Mouse (Mus musculus) brain, embryonic 18.5 days (tissue): Measurements from ENCODE around the gene Mamdc2.

Source experiments
- DNase-seq: peaks from one replicate; pipeline ENCODE4 v3.0.0-alpha.2; 2012; ENCODE audit warnings: low read depth, low spot score

Gene Mamdc2

DNA sequence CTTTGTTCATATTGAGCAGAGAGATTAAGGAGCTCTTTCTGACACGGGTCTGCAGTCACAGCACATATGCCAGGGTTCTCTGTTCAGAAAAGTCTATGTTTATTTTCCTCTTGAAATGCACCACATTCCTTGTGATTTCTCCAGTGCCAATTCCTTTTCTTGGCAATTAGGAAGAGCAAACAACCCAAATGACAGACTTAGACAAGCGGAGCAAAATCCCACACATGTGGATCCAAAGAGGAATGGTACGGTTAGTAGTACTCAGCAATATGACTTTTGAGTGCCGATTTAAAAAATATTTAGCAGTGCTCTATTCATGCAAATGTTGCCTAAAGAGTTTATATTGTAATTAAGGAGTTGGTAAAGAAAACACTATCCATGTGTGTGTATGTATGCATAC is 87.7 kb downstream of the Mamdc2 start:
- peak; percentile 20 for DNase-seq

DNA sequence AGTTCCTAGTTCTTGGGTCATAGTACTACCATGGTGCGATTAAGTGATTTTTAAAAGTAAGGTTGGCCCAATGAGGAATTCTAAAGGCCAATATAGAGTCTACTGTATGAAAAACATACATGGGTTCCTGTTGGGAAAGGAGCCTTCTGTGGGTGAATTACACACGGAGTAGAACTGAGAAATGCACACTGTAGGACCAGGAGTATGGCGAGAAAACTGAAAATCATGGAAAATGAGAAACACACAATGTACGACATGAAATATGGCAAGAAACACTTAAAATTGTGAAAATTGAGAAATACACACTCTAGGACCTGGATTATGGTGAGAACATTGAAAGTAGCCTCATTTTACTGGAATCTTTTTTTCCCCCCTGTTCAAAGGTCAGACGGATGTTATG is 91.0 kb downstream of the Mamdc2 start:
- DNase-seq: no peak

DNA sequence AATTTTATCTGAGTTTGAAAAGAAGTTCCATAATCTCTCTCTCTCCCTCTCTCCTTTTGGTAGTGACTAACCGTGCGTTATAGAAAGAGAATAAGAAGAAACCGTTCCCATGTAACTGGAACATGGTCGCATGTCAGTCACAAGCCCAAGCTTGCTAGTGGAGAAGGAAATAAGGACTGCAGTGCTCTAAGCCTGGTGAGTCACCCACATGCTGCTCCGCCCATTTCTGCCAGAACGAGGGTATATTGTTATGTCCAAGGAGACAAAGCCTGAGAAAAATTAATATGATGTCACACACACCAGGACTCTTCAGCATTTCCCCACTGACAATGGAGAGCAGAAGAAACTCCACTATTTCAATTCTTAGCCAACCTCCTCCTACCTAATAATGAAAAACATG is 93.5 kb downstream of the Mamdc2 start:
- no peak for DNase-seq

DNA sequence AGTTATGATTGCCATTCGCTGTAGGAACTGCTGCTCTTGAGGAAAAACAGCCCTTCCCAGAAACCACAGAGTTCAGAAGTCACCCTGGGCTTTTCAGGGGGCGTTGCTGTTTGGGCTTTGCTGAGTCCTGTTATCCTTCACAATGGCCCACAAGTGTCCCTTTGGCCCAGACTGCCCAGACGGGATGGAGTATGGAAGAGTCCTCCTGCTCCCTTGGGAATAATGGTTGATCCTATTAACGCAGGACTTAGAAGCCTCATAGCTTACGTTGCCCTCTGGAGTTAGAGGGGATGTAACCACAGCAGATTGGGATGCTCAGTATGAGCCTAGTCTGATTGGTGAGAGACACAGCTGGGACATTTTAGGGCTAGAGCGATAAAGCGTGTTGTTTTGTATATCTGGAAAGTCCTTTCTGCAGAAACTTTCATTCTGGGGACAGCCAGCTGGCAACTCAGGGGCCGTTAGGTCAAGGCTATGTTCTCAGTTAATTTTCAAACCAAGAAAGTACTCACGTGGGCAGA is 94.3 kb downstream of the Mamdc2 start:
- DNase-seq: no peak

DNA sequence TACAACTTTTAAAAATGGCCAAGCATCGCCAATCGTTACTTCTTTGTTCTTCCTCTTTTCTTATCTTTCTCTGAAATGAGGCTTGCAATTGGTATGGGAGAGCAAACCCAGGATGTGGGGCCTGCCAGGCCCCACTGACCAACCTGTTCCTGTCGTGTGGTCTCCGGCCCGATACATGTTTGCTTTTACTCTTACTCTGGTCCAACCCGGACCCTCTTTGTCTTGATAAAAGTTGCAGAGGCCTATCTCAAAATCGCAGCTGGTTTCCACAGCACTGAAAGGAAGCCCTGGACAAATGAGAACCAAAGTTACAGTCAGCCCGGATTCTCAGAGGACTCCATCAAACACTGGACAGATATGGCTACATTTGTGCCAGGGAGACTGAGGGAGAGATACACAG is 95.1 kb downstream of the Mamdc2 start:
- no peak for DNase-seq

DNA sequence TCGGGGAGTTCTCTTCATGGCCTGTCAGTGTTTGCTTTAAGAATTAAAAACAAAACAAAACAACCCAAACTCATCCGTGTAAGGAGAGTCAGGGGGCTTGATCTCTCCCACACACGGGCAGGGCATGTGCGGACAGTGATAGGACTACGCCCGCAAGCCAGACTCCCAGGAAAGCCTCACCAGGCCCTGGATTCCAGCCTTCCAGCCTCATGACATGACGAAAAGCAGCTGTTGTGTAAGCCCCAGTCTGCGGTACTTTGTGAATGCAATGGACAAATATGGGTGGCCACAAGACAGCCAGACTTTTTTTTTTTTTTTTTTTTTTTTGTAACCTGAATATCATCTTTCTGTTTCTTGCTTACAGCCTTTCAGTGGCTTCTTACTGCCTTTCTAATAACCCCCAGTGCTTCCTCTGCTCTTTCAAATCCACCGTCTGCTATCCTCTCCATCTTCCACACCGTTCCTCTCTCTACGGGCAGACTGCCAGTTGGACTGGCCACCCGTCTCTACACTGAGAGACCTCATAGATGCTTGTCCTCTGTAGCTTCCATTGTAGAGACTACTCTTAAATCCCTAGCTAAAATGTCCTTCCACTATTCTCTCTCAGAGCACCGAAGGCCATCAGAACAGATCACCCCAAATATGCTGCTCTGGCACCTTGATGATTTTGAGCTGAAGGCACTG is 96.3 kb downstream of the Mamdc2 start:
- no peak for DNase-seq

DNA sequence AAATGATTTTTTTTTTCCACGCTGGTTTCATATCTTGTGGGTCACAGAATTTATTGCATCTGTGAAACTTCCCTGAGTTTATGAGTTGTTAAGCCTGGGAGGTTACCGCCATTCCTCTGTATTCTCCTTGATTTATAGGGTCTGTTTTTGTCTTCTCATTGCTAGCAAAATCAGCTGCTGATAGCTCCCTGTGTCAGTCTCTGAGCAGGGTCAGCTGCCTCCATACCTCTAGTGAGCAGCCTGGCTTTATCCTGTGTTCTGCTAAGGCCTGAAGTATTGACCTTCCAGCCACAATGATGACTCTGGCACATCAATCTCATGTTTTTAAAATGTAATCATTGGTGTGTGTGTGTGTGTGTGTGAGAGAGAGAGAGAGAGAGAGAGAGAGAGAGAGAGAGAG is 98.3 kb downstream of the Mamdc2 start:
- DNase-seq: no peak

DNA sequence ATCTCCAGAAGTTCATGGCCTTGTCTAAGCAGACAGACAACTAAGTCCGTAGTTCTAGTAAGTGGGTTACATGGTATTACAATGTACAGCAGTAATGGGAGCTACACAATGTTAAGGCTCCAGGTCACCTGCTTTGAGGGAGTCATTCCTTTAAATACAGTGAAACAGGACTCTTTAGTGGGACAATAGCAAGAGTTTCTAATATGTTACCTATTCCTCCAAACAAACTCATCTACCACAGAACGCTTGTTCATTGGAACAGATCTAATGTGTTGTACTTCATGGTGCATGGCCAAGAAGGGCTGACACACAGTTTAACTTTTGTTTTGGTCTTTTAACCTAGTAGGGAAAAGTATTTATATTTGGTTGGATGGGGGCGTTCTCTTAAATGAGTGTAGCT is 105.5 kb downstream of the Mamdc2 start:
- no peak for DNase-seq

DNA sequence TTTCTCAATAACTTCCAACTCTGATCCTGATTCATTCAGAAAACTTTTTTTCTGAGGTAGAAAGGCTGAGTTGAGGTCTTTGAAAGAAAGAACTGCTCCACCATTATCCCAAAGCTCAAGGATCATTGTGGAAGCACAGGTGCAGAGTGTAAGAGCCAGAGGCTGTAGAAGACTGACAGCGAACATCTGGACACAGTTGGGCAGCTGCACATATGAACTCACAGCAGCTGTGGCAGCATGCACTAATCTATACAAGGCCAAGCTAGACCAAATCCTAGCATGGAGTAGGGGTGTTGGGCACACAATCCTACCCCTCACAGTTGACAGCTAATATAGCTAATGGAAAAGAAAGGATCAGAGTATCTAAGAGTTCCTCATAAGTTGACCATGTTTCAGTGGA is 115.4 kb downstream of the Mamdc2 start:
- no peak for DNase-seq

DNA sequence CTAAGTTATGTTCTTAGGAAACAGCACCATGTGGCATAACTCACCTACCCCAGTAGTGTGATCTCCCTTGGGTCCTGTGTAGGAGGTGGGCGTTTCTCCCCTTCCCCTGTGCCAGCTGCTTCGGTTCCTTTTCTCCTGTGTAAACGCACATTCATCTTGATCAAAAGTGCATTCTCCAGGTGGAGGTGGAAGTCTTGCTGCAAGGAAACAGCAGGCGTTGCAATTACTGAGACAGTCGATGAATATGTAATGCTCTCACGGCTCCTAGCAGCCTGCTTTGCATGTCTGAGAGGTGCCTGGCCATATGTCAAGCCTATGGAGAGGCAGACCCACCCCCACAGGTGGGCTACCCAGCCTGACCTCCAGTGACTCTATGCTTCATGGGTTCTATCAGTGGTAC is 117.4 kb downstream of the Mamdc2 start:
- DNase-seq: no peak

DNA sequence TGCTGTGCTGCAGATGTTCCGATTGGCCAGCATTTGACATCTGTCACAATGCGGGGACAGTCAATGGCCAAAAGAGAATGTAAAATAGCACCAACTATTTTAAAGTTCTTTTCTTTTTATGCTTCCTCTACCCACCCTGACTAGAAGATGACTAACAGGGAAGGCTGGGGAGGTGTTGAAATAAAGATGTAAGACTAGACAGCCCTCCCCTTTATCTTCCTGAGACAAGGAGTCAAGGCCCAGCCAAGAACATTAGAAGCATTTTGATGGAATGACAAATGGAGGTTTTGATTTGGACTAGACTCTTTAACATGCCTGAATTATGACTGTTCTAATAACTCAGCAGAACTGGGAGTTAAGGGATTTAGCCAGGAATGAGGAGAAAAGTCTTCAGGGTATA is 118.9 kb downstream of the Mamdc2 start:
- no peak for DNase-seq

DNA sequence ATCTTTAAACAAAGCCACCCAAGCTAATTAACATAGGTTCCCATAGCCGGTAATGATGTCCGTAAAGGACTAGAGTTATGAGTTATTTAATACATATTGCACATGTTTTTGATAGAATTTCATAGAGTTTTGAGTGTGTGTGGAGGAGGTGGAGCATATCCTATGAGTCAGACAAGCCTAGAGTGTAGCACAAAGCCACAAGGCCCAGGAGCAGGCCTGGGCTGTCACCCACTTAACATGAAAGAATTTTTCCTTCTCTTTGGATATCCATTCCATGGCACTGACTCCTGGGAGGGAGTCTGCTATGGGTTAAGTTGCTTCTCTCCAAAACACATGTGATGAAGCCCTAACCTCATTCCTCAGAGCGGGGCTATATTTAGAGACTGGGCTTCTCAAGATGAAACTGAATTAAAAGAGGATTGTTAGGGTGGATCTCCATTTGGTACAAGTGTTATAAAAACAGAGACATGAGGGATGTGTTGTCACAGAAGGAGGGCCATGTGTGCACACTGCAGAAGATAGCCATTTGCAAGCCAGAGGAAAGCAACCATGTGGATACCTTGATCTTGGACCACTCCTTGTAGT is 121.1 kb downstream of the Mamdc2 start:
- no peak for DNase-seq

DNA sequence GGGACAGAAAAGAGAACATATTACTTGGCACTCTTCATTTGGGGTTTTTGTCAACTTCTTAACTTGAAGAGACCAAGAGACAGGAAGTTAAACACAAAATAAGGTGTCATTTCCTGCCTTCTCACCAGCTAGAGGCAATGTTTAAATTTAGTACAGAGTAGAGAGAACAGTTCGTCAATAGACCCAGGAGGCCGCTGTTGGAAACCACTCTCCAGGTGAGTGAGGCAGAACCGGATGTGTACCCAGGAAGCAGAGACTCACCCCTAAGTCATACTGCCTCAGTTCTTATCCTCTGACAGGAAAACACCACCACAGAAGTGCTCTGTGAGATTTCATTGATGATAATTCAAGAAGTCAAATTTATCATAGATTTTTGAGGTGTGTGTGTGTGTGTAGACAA is 125.1 kb downstream of the Mamdc2 start:
- DNase-seq: no peak

DNA sequence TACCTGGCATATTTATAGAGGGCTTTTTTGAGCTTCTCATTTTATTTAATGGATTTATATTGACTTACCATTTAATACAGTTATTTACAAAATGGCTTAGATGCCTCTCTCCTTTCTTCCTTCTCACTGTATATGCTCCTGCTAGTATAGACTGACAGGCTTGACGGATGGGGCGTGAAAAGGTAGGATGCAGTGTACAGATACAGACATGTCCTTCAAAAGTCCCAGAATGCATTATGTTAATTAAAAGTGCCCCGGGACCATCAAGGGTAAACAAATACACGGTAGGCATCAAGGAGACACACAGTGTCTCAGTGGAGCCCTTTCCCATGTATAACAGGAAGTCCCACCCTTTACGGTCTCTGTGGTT is 130.3 kb downstream of the Mamdc2 start:
- no peak for DNase-seq

DNA sequence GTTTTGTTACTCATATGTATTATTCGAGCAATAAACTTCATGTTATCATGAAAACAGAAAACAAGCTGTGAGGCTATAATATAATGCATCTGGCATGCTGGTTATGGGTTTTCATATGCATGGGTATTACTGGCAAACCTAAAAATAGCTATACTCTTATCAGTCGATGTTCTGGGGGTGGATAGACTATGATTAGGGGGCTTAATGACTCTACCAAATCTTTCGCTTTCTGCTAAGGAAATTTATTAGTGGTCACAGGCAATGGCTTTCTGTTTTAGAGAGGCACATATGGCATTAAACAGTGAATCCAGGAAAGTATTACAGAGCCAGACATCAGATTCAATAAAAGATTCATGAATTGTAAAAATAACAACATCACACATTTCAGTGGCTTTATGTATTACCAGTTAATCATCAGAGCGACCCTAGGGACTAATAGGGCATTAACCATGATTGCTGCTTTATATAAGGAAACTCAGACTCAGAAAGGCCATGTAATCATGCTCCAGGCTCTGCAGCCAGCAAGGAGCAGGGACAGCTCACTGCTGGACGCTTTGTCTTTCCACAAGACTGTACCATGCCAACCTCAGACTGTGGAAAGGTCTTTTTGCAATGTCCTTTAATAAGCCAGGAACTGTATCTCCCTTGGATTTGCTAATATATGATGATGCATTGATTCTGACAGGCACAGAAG is 130.8 kb downstream of the Mamdc2 start:
- DNase-seq: no peak

DNA sequence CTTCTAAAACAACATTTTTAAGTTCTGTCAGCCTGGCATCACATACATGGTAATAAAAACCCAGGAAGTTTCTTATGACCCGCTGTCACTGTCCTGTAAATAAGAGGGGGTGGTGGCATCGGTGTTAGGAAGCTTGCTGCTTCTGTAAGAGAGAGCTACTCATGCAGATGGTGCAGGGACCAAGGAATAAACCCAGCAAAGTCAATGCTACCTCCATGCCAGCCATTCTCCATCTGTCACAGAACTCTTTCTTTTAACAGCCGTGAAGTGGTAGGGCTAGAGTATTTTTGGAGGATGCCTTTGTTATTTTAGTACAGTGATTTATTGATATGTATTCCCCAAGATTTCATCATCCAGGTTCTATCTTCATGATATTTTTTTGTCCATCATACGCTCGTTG is 131.4 kb downstream of the Mamdc2 start:
- DNase-seq: no peak

DNA sequence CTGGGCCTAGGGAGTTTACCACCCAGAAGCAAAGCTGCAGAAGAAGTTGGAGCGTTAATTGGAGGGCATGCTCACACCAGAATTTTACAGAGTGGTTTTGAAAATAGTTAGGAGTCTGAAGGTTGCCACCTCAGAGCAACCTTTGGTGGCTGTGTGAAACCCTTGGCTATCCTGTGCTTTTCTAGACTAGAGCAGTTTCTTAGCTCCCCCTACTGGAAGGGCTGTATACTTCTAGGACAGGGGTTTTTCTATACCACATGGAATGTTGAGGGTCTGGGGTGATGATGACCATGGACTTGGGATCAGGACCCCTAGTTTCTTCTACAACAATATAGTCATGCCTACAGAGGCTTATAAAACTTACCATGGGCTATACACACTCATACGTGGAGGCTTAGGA is 138.3 kb downstream of the Mamdc2 start:
- DNase-seq: no peak

DNA sequence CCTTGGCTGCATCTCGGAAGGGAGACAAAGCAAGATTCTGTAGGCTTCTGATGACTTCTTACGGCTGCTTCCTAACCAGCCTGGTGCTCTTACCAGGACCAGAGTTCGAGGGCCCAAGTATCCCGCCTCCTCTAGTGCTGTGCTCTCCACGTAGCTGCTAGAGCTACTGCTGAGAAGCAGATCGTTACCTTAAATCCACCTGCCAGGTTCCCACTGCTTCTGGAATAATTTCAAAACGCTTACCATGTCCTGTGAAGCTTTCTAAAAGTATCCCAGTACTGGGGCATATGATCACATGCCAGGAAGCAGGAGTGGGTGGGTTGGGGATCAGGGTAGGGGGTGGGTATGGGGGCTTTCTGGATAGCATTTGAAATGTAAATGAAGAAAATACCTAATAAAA is 141.6 kb downstream of the Mamdc2 start:
- no peak for DNase-seq

DNA sequence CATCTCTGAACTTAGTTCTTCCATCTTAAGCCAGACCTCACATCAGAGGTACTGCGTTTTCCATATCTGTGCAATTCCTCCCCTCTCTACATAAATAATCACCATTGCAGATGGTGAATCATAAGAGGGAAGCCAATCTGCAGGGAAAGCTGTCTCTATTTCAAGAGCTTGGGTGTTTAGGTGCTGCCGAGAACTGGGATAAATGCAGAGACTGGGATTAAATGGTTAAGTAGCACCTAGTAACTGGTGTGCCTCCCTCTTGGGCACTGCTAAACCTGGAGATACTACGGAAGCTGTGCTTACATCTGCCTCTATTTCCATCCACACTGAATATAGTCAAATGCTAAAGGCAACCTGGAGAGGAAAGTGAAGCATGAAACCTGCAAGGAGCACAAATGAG is 148.3 kb downstream of the Mamdc2 start:
- DNase-seq: no peak

DNA sequence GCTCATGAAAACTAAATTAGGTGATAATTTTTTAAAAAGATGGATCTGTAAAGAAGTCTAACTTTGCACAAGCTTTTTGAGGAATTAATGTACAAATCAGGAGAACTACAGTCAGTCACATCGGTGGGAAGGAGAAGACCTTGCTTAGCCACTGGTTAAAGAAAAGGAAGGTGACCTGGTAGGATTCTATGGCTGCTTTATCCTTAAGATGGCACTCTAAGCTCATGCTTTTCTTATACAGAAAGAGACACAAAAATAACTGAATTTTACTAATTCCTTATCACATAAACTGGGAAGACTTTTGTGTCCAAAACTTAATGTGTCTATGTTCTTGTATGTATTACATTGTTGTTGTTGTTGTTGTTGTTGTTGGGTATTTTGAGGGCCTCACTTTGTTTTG is 149.3 kb downstream of the Mamdc2 start:
- DNase-seq: no peak

DNA sequence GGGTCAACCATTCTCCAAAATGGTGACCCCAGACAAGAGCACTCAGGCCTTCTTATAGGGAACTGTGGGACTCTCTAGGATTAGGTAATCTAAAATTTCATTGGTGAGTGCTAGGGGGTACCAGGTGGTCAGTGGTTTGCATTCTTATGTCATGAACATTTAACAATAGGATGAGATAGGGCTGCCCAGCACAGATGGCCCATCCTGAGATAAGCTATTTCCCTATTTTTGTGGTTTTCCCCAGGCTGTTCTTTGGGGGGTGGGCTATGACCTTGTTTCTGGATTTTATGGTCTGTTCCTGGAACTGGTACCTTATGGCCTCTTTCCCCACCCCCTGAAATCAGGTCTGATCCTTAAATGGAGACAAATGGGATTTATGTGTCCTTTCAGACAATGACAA is 151.1 kb downstream of the Mamdc2 start:
- DNase-seq: no peak

DNA sequence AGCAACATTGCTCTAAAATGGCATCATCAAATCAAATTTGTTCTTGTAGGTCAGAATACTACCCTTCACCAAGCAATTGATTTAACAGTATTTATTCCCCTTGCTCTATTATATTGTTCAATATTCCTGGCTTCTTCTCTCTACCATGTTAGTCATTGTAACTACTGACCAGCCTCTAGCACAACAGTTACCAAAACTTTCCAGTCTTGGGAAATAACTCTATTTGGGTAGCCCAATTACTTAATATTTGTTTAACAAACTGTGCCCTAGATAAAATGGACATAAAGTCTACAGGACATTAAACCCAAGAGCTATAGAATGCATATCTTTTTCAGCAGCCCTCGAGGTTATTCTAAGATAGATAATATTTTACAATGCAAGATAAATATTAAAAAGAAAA is 159.0 kb downstream of the Mamdc2 start:
- no peak for DNase-seq
